Mouse (Mus musculus) inflammation-experienced regulatory T-cells (primary cell): Measurements from ENCODE around the gene Thbs3. TPM values are rescaled to one million over a fixed set of nuclear protein-coding genes. Genes with fewer than 3 reads are reported as not detected.

Source experiments
- polyA plus RNA-seq, 2 experiments: library from polyadenylated mRNA; unstranded; fragments of 100-300 nt; shearing (Covaris generic); gene quantifications; one replicate each; pipeline ENCODE4 v1.2.1; 2017

Thbs3 gene
- 1 to 10 TPM in 1 of 2 experiments, under 1 TPM in 1; 0.88 to 1.6 TPM for polyA plus RNA-seq

GRCm38 (mm10) chr3:89214681-89215411, at the start of gene Thbs3:
Gene Thbs3, plus strand, starts transcription at chr3:89215180.

GRCm38 (mm10) chr3:89177242-89178106, 37.5 kb upstream of the Thbs3 start, which contains the start of gene Scamp3:
Gene Scamp3, plus strand, starts transcription at chr3:89177473.

GRCm38 (mm10) chr3:89183058-89183958, 31.7 kb upstream of the Thbs3 start, which contains the start of gene Fam189b:
Gene Fam189b, plus strand, starts transcription at chr3:89183143.

GRCm38 (mm10) chr3:89202253-89203141, 12.5 kb upstream of the Thbs3 start, which contains the start of gene Gba:
Gene Gba, plus strand, starts transcription at chr3:89202928.

GRCm38 (mm10) chr3:89226900-89227299, 11.9 kb downstream of the Thbs3 start, which contains the start of gene Mtx1:
Gene Mtx1, minus strand, starts transcription at chr3:89227088.

GRCm38 (mm10) chr3:89228836-89229235, 13.9 kb downstream of the Thbs3 start, which contains the start of gene Muc1:
Gene Muc1, plus strand, starts transcription at chr3:89229057.

GRCm38 (mm10) chr3:89245688-89246171, 30.8 kb downstream of the Thbs3 start, which contains the start of gene Krtcap2:
Gene Krtcap2, plus strand, starts transcription at chr3:89245966.

GRCm38 (mm10) chr3:89246261-89247100, 31.5 kb downstream of the Thbs3 start, which contains the start of gene Trim46:
Gene Trim46, minus strand, starts transcription at chr3:89246309.

GRCm38 (mm10) chr3:89259076-89259475, 44.1 kb downstream of the Thbs3 start, which contains the start of gene Dpm3:
Gene Dpm3, plus strand, starts transcription at chr3:89259358.

GRCm38 (mm10) chr3:89270051-89270755, 55.2 kb downstream of the Thbs3 start, which contains the start of gene Slc50a1:
Gene Slc50a1, minus strand, starts transcription at chr3:89270570.

Other genes with a start within 250 kb of the Thbs3 start
- gene Rusc1, start 121.9 kb upstream of the Thbs3 start, polyA plus RNA-seq, result 10 to 100 TPM; 41.8 to 47.3 TPM
- under 1 TPM in 1 of 2 experiments, not detected in 1; 0.23 TPM for gene Gm43738, start 114.1 kb upstream of the Thbs3 start, polyA plus RNA-seq
- 100 to 1,000 TPM in 1 of 2 experiments, 10 to 100 TPM in 1; 59.8 to 110 TPM for gene Fdps, start 113.2 kb upstream of the Thbs3 start, polyA plus RNA-seq
- gene Pklr, start 79.0 kb upstream of the Thbs3 start, polyA plus RNA-seq, result 1 to 10 TPM in 1 of 2 experiments, not detected in 1; 1.8 TPM
- 1 to 10 TPM in 1 of 2 experiments, under 1 TPM in 1; 0.76 to 2.1 TPM for gene Hcn3, start 55.0 kb upstream of the Thbs3 start, polyA plus RNA-seq
- 100 to 1,000 TPM; 115 to 129 TPM for gene Clk2, start 50.4 kb upstream of the Thbs3 start, polyA plus RNA-seq
- gene Scamp3, start 37.7 kb upstream of the Thbs3 start, polyA plus RNA-seq, result 100 to 1,000 TPM; 257 to 293 TPM
- 100 to 1,000 TPM; 204 to 228 TPM for gene Fam189b, start 32.0 kb upstream of the Thbs3 start, polyA plus RNA-seq
- gene Gba, start 12.3 kb upstream of the Thbs3 start, polyA plus RNA-seq, result 100 to 1,000 TPM; 120 to 135 TPM
- 100 to 1,000 TPM; 121 to 126 TPM for gene Mtx1, start 11.9 kb downstream of the Thbs3 start, polyA plus RNA-seq
- gene Muc1, start 13.9 kb downstream of the Thbs3 start, polyA plus RNA-seq, result 1 to 10 TPM in 1 of 2 experiments, not detected in 1; 1.2 TPM
- gene Krtcap2, start 30.8 kb downstream of the Thbs3 start, polyA plus RNA-seq, result 100 to 1,000 TPM; 235 to 244 TPM
- gene Trim46, start 31.1 kb downstream of the Thbs3 start, polyA plus RNA-seq, result 1 to 10 TPM; 3.0 to 3.5 TPM
- gene Dpm3, start 44.2 kb downstream of the Thbs3 start, polyA plus RNA-seq, result 10 to 100 TPM; 84.5 to 92.4 TPM
- 100 to 1,000 TPM; 239 to 241 TPM for gene Slc50a1, start 55.4 kb downstream of the Thbs3 start, polyA plus RNA-seq
- gene Efna1, start 66.0 kb downstream of the Thbs3 start, polyA plus RNA-seq, result not detected
- under 1 TPM in 1 of 2 experiments, not detected in 1; 0.49 TPM for gene Efna3, start 107.8 kb downstream of the Thbs3 start, polyA plus RNA-seq
- gene Efna4, start 122.8 kb downstream of the Thbs3 start, polyA plus RNA-seq, result under 1 TPM; 0.42 to 0.82 TPM
- 10 to 100 TPM; 24.1 to 31.4 TPM for gene Adam15, start 134.8 kb downstream of the Thbs3 start, polyA plus RNA-seq
- under 1 TPM; 0.27 to 0.37 TPM for gene Dcst2, start 146.8 kb downstream of the Thbs3 start, polyA plus RNA-seq
- under 1 TPM; 0.32 to 0.40 TPM for gene Dcst1, start 150.1 kb downstream of the Thbs3 start, polyA plus RNA-seq
- 10 to 100 TPM; 45.3 to 49.2 TPM for gene Zbtb7b, start 179.6 kb downstream of the Thbs3 start, polyA plus RNA-seq
- gene Lenep, start 187.6 kb downstream of the Thbs3 start, polyA plus RNA-seq, result 1 to 10 TPM in 1 of 2 experiments, not detected in 1; 1.8 TPM
- 10 to 100 TPM; 54.6 to 58.7 TPM for gene Flad1, start 196.7 kb downstream of the Thbs3 start, polyA plus RNA-seq
- gene Cks1b, start 203.2 kb downstream of the Thbs3 start, polyA plus RNA-seq, result 10 to 100 TPM; 13.5 to 16.3 TPM
- gene Shc1, start 203.3 kb downstream of the Thbs3 start, polyA plus RNA-seq, result 10 to 100 TPM; 69.6 to 83.1 TPM
- 10 to 100 TPM; 76.0 to 78.7 TPM for gene Pygo2, start 215.0 kb downstream of the Thbs3 start, polyA plus RNA-seq
- gene Pbxip1, start 221.5 kb downstream of the Thbs3 start, polyA plus RNA-seq, result 100 to 1,000 TPM; 113 to 129 TPM
- gene Pmvk, start 239.4 kb downstream of the Thbs3 start, polyA plus RNA-seq, result 10 to 100 TPM; 17.2 to 17.9 TPM